Mouse (Mus musculus) adrenal gland (tissue): ENCODE measurements at regions not wholly inside any gene's neighbourhood (a gene's known extent, or its start where the extent isn't known, plus 50 kb on each side); places are given as distances from the start of the nearest gene placed in this dataset.

Experiments used
- intact Hi-C: fragments of 180-260 bp; cut with DNase I; formaldehyde crosslinking; loops from one replicate; pipeline ENCODE4 v1.15.1; 2025

- intact Hi-C loops = no loop called here
Measured at GRCm38 (mm10) chr14:99609003-99609402, 310.5 kb downstream of the Klf5 start.

GRCm38 (mm10) chr14:99611435-99611834 is 312.9 kb downstream of the Klf5 start:
- intact Hi-C loops = no loop called here

DNA sequence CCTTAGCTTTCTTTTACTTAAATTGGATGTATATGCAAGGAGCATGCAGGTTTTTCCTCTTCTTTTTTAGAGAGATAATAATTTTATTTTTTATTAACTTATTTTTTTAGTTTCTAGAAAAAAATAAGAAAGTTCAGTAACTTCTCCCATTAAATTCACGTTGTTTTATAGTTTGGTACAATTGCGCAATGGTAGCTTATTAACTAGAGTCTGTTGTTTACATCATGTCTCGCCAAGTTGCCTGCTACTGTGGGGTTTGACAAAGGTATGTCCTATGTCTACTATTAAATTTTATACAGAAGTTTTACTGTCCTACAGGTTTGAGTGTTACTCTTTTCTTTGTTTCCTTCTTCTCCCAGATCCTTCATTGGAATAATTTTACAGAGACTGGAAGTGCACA is 313.6 kb downstream of the Klf5 start:
- intact Hi-C loops = no loop called here

GRCm38 (mm10) chr14:99614748-99615147 is 316.3 kb downstream of the Klf5 start:
- intact Hi-C loops = loop anchor here (5.0 kb wide), 1 partner anchor 273 kb away; no protein-coding TSS in a partner anchor

DNA sequence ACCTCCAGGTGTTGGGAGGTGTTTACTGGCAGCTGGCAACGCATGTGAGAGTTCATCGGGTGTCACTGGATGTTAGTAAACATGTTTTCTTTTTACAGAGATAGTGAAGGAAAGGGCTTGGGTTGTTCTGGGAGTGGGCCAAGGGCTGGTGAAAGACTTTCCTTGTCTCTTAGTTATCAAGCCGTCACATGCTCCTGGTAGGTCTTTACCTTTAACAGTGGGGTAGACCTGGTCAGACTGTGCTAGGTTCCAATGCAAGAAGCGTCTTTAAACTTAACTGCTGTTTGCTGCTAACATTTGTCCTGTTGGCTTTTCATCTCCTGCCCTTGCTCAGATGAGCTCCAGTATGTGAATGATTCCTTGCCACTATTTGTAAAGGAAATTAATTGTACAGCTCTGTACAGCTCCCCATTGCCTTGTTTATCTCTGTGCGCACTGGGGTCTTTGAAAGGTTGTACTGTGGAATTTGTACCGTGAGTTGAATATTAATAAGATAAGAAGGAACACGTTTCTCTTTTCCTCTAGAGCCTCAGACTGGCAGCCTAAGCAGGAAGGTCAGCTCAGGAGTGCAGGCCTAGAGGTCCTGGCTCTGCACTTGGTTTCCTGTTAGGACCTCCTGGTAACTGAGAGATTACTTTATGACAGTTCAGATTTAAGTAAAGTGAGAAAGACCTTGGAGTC is 318.3 kb downstream of the Klf5 start:
- intact Hi-C loops = loop anchor here (5.0 kb wide), 1 partner anchor 271 kb away; no protein-coding TSS in a partner anchor

- intact Hi-C loops = loop anchor here (5.0 kb wide), 1 partner anchor 270 kb away; no protein-coding TSS in a partner anchor
Measured at GRCm38 (mm10) chr14:99617374-99617773, 318.9 kb downstream of the Klf5 start.

GRCm38 (mm10) chr14:99621538-99621937 is 323.0 kb downstream of the Klf5 start:
- intact Hi-C loops = no loop called here

GRCm38 (mm10) chr14:99624380-99625327 is 326.2 kb downstream of the Klf5 start:
- intact Hi-C loops = no loop called here

DNA sequence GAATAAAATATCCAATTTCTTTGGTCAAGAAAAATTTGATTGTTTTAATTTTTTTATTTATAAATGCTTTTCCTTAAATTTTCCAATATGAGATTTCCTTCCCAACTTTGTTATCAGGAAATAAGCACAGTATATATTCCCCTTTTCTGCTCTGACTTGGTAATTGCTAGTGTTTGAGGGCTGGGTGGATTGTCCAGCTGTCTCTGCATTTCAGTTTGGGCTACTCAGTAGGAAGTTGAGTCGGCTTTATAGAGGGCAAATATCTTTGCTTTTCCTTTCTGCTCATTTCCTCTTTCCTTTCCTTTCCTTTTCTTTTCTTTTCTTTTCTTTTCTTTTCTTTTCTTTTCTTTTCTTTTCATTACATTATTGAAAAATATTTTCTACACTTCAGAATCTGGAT is 329.1 kb downstream of the Klf5 start:
- intact Hi-C loops = no loop called here

DNA sequence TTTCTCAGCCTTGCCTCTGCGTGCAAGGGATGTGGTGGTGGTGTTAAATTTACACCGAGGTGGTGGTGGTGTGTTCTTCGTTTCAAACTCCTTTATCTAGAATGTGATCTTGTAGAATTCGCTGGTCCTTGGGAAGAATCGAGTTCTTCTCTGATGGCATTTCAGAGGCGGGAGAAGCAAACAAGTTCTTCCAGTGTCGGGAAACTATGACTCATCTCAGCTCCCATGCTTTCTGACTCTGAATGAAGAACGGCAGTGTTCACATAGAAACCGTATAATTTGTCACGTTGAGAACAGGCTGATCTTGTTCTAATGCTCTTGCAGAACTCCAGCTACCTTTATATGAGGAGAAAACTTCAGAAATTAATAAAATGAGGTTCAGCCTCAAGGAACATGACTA is 332.6 kb downstream of the Klf5 start:
- intact Hi-C loops = no loop called here

- intact Hi-C loops = no loop called here
Measured at GRCm38 (mm10) chr14:99632444-99632843, 334.0 kb downstream of the Klf5 start.

DNA sequence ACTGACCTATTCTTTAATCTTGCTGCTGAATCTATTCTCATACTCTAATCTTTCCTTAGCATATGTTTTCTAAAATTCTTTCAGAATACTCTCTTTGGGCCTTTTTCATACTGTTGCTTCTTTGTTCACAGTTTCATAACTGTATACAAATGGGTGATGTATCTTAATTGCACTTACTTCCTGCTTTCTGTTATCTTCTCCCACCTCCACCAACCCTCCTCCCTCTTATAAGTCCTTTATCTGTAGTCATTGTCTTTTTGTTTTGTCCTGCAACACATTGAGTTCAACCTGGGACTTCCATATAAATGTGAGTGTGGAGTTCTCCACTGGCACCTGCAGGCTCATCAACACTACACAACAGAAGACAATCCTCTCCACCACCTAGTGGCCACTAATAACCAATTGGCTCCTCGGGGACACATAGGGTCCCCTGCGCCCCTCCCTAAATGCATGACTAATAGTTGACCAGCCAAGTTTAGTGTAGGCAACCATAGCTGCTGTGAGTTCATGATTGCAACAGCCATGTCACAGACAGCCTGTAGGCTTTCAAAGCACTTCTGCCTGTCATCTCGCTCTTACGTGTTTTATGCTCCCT is 337.2 kb downstream of the Klf5 start:
- intact Hi-C loops = no loop called here

DNA sequence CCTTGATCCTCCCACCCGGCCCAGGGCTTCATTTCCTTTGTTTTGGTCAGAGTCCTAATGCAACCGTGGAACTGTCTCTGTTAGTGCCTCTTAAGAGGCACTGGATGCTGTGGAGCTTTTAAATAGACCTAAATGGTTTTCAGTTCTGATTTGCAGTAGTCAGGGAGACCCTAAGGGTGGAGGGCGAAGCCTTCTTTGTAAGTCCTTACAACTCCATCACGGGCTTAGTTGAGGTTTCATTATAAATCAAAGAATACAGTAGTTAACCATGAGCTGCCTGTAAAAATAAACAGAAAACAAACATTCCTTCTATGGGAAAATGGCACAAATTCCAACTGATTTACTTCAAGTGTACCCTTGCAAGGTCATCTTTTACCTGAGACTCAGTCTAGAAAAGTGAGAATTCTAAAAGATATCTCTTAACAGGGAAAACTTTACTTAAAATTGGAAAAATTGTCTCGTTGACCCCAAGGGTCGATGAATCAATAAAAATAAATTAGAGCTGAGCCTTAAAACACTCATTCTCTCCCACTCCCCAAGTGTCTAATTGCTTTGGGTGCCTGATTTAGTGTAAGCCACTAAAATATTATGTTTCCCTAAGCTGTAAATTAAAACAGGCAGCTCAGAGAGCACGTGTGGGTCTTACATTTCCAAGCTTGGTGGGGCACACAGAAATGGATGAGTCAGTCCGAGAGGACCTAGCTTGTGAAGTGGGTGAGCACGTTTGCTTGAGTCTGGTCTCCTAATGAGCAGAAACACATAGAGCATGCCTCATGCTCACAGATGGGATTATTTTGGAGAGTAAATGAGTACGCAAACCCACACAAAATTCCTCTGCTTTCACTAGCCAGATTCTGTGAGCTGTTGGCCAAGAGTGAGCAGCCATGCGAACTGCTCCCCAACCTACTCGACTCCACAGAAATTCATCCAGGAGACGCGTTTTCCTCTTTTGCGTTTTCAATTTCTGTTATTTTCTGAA is 343.3 kb downstream of the Klf5 start:
- intact Hi-C loops = no loop called here

- intact Hi-C loops = no loop called here
Measured at GRCm38 (mm10) chr14:99646323-99646722, 347.8 kb downstream of the Klf5 start.

DNA sequence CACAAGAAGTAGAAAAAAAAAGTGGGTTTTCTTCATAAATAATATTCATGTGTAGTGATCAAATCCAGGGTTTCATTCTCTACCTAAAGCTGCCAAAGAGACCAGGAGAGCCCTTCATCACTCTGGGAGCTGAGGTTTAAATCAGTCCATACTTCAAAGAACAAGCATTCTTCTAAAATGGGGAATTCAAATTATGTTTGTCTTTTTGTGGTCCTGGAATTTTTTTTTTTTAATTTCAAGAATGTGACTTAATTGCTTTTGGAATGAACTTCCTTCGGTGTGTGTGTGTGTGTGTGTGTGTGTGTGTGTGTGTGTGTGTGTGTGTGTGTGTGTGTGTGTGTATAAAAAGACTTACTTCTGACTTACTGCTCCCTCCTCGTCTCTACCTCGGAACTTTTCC is 375.9 kb downstream of the Klf5 start:
- intact Hi-C loops = no loop called here

DNA sequence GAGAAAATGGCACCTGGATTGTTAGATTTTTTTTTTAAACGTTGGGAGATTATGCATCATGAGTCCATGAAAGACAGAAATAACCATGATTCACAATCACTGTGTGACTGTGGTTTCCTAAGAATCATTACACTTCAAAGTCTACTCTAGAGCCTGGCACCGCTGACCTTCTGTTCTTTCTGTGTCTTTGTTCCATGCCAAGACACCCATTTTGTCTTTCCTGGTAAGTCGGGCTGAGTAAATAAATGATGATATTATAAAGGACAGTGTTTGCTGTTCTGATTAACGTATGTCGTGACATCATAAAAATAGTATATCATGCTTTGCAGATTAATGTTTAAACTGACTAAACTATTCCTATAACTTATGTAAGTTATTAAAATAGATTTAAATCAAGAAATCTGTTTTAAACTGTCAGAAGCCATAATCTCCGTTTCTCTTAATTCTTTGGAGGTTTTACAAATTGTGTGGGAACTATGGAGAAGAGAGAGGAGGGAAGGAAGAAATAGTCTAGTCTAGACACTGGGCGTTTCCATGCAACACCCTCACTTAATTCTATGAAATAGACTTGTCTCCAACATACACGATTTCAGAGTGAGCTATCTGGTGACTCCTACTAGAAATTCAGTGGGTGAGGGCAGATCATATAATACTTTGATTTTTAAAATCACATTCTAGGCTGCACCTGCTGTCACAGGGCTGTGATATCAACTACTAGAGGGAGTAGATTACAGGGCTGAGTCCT is 388.7 kb downstream of the Klf5 start:
- intact Hi-C loops = no loop called here

GRCm38 (mm10) chr14:99688415-99688814 is 389.9 kb downstream of the Klf5 start:
- intact Hi-C loops = no loop called here

DNA sequence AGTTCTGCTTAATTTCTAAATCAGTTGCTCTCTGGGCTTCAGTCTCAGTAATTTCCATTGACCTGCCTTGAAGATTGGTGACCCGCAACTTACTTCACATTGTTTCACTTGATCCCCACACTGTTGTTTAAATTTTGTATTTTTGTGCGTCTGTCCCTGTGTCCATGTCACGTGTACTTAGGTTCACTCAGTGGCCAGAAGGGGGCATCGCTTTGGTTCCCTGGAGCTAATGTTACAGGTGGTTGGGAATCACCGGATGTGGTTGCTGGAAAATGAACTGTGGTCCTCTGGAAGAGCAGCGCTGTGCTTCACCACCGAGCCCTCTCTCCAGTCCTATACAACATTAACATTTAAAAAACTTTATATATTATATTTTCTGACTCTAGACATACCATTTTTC is 397.8 kb downstream of the Klf5 start:
- intact Hi-C loops = no loop called here

DNA sequence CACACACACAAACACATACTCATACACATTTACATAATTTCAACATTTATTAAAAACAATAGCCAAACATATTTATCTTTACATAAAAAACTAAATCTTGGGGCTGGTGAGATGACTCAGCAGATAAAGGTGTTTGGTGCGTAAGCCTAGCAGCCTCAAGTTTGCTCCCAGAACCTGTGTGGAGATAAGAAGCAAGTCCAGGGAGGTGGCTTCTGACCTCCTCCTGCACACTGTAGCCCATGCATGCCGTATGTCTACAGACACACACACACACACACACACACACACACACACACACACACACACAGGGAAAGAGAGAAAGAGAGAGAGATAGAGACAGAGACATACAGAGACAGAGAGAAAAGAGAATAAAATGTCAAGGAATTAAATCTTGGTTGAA is 401.1 kb downstream of the Klf5 start:
- intact Hi-C loops = no loop called here

- intact Hi-C loops = no loop called here
Measured at GRCm38 (mm10) chr14:99706004-99706403, 407.5 kb downstream of the Klf5 start.
